Mouse (Mus musculus) midbrain, embryonic 15.5 days (tissue): Measurements from ENCODE around the gene Ablim2. TPM values are rescaled to one million over a fixed set of nuclear protein-coding genes. Genes with fewer than 3 reads are reported as not detected.

Experiments used
- ATAC-seq: fragments of 200-750 bp; cut with Nextera tagmentation; replicated peaks from 2 replicates; pipeline ENCODE4 v1.8.0; 2017; ENCODE audit warnings: moderate TSS enrichment
- H3K27ac ChIP-seq: fragments of 300-500 bp; sonication (generic); 2 replicates; pipeline ENCODE4 v1.5.1; 2015; ENCODE audit warnings: mild to moderate bottlenecking, inconsistent platforms
- H3K27me3 ChIP-seq: fragments of 300-500 bp; sonication (generic); replicated peaks from 2 replicates; pipeline ENCODE4 v1.6.1; 2015; ENCODE audit warnings: inconsistent platforms
- H3K36me3 ChIP-seq: fragments of 300-500 bp; sonication (generic); replicated peaks from 2 replicates; pipeline ENCODE4 v1.6.1; 2015; ENCODE audit warnings: inconsistent platforms
- H3K4me1 ChIP-seq: fragments of 300-500 bp; sonication (generic); 2 replicates; pipeline ENCODE4 v1.6.1; 2015; ENCODE audit warnings: inconsistent platforms
- H3K4me2 ChIP-seq: fragments of 300-500 bp; sonication (generic); 2 replicates; pipeline ENCODE4 v1.6.1; 2015; ENCODE audit warnings: inconsistent platforms, mild to moderate bottlenecking, moderate library complexity
- H3K4me3 ChIP-seq: fragments of 300-500 bp; sonication (generic); 2 replicates; pipeline ENCODE4 v1.5.1; 2015; ENCODE audit warnings: mild to moderate bottlenecking, inconsistent platforms
- H3K9ac ChIP-seq: fragments of 300-500 bp; sonication (generic); 2 replicates; pipeline ENCODE4 v1.6.1; 2015; ENCODE audit warnings: mild to moderate bottlenecking, inconsistent platforms
- H3K9me3 ChIP-seq: fragments of 300-500 bp; sonication (generic); 2 replicates; pipeline ENCODE4 v1.6.1; 2016; ENCODE audit warnings: inconsistent platforms
- WGBS: fragments of 180-500 bp; shearing (Covaris S2); methylation state at CpG from one replicate; pipeline ENCODE4 v1.1.7; 2015; ENCODE audit warnings: mixed read lengths; 5-methylcytosine and 5-hydroxymethylcytosine counted together
- polyA plus RNA-seq: library from polyadenylated mRNA; unstranded; fragments of >200 nt; fragmentation: Nextera tagmentation; extraction: Ambion mirVana; gene quantifications from 2 replicates; pipeline ENCODE4 v1.2.1, GENCODE M21; 2015

Ablim2 gene
- polyA plus RNA-seq, 1 experiment from 2014 or later = 25.7 TPM

DNA sequence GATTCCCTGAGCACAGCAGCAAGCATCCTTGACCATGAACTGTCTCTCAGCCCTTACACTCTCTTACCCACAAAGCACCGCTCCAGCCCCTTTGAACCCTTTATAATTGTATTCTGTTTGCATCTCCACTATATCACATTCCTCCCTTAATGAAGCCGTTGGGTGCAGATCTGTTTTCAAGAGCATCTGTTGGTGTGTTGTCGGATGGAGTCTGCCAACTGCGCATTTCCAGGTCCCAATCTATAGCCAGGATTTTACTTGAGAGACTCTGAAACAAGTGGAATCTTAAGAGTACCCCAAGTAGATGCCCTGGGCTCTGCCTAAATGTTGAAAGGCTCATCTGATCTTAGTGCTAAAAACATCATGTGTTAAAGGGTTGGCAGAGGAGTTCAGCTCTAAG lies 138.9 kb downstream of the Ablim2 start:
- Histone ChIP-seq H3K36me3 (no peaks in the 10 kb centered on the region), H3K27ac (no peak overlapping the region), H3K9ac (no peak overlapping the region), H3K4me2 (peak overlapping the region; percentile 93), H3K4me1 (peaks cover 73% of the 10 kb centered on the region), H3K27me3 (no peaks in the 10 kb centered on the region), H3K4me3 (no peak overlapping the region), H3K9me3 (no peaks in the 10 kb centered on the region)
- WGBS = 60% methylated on average over 4 of the region's 4 CpGs
- no peak for ATAC-seq

DNA sequence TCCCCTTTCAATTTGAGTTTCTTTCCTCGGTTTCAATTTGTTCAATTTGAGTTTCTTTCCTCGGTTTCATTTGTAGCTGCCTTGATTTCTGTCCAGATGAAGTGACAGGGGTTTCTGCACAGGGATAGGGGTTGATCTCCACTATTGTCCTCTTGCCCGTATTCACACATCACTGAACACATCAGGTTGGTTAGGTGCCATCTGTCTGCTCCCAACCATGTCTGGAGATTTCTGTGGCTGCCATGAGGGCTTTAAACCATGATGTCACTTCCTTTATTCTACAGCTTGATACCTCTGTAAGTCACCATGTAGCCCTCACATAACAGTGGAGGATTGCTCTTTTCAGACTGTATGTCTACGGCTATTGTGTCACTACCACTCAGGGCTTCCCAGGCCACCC lies 139.5 kb downstream of the Ablim2 start:
- H3K9me3 ChIP-seq = no peaks in the 10 kb centered on the region
- no peaks in the 10 kb centered on the region for H3K27me3 ChIP-seq
- 63% methylated on average over 4 of the region's 4 CpGs for WGBS
- H3K9ac ChIP-seq = no peak overlapping the region
- no peaks in the 10 kb centered on the region for H3K36me3 ChIP-seq
- H3K4me1 ChIP-seq = peaks cover 73% of the 10 kb centered on the region
- no peak overlapping the region for H3K27ac ChIP-seq
- no peak overlapping the region for H3K4me3 ChIP-seq
- peak overlapping the region; percentile 93; the same call in 1 of the 2 replicates for H3K4me2 ChIP-seq
- ATAC-seq = no peak

DNA sequence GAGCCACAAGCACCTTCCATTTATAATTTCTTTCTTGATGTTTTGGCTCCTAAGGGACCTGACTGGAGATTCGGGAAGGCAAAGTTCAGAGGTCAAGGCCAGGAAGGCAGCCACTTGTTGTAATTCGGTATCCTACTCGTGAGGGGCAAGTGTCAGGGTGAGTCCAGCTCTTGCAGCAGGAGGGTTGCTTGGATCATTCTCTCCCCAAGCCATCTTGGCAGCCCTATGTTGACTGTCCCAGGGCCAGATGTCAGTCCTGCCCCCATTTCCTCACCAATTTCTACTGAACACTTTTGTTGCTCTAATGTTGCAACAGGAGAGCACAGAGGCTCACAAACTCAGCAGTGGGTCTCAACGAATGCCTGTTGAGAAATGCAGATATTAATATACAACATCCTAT lies 140.4 kb downstream of the Ablim2 start:
- Histone ChIP-seq H3K9me3 (no peaks in the 10 kb centered on the region), H3K27ac (no peak overlapping the region), H3K4me2 (no peak overlapping the region), H3K36me3 (no peaks in the 10 kb centered on the region), H3K9ac (no peak overlapping the region), H3K4me3 (no peak overlapping the region), H3K27me3 (no peaks in the 10 kb centered on the region), H3K4me1 (peaks cover 66% of the 10 kb centered on the region)
- WGBS = 76% methylated on average over 4 of the region's 4 CpGs
- ATAC-seq = no peak

DNA sequence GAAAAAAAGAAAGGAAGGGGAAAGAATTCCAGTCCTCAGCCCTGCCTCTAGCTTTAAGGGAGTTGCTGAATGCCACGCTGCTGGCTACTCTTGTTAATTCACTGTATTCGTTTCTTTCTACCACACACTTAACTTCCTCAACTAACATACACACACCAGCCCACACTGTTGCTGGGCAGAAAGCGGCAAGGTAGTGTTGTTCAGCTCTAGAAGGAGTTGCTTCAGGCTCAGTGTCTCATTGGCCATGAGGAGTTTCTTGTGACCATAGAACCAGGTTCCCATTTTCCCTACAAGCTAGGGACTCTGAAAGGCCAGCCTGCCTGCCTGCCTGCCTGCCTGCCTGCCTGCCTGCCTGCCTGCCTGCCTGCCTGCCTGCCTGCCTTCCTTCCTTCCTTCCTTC lies 141.3 kb downstream of the Ablim2 start:
- H3K4me1 ChIP-seq = peaks cover 69% of the 10 kb centered on the region
- H3K27me3 ChIP-seq = no peaks in the 10 kb centered on the region
- H3K27ac ChIP-seq = no peak overlapping the region
- no peaks in the 10 kb centered on the region for H3K36me3 ChIP-seq
- WGBS = 89% methylated on average over 3 of the region's 3 CpGs
- no peak overlapping the region for H3K9ac ChIP-seq
- no peaks in the 10 kb centered on the region for H3K9me3 ChIP-seq
- no peak overlapping the region for H3K4me2 ChIP-seq
- no peak overlapping the region for H3K4me3 ChIP-seq
- ATAC-seq = no peak

DNA sequence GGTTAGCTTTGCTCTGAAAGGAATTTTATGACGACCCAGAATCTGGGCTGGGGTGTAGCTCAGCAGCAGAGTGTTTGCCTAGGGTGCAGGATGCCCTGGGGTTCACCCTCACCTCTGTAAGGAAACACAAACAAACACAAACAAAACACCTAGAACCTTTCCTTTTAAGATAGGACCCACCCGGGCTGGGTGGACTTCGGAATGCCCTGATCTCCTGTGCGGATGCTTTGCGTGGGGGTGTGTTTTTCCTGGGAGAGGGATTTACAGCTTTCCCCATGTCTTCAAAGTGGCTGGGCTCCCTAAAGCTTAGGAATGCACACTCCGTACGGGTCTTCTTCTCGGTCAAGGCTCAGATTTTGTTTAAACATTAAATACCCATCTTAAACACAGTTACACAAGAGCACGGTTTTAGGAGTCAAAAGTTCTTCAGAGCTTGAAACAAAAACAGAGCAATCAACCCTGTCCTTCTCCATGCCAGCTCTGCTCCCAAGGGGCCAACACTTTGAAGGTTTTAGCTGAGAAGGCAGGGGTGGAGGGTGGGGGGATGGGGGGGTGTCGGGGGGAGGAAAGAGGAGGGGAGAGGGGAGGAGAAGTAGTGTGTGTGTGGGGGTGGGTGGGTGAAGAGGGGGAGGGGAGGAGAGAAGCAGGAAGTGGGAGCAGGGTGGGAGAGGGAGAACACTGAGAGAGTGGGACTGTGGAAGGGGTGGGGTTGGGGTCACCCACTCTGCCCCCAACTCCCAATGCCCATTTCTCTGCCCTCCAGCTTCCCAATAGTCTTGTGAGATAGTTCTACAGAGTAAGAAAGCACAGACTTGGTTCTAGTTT lies 142.9 kb downstream of the Ablim2 start:
- Histone ChIP-seq H3K27ac (no peak overlapping the region), H3K9me3 (no peaks in the 10 kb centered on the region), H3K9ac (no peak overlapping the region), H3K4me2 (no peak overlapping the region), H3K4me3 (no peak overlapping the region), H3K27me3 (no peaks in the 10 kb centered on the region), H3K4me1 (peaks cover 72% of the 10 kb centered on the region), H3K36me3 (no peaks in the 10 kb centered on the region)
- no peak for ATAC-seq
- 15% methylated on average over 10 of the region's 10 CpGs for WGBS

DNA sequence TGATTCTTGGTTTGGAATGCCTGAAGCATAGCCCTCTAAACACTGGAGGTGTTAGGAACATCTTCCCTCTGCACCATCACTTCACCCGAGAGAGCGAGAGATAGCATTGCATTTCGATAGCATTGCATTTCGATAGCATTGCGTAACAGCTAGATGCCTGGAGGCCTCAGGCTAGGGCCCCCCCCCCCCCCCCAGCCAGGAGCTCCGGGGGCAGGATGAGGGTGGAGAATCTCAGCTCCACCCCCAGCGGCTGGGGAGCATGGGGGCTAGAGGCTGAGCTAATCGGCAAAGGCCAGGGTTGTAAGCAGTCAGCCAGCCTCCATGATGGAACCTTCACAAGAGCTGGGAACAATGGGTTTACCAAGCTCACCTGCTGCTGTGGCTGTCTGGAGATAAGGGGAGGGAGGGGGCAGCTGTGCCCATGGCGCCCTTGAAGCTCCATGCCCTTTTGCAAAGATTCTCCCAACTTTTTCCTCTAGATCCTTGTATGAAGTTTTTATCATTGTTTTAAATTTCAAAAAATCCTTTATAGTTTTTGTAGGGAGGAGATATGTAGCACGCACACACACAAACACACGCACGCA lies 143.6 kb downstream of the Ablim2 start:
- Histone ChIP-seq H3K4me1 (peaks cover 67% of the 10 kb centered on the region), H3K4me3 (no peak overlapping the region), H3K36me3 (no peaks in the 10 kb centered on the region), H3K9me3 (no peaks in the 10 kb centered on the region), H3K27ac (no peak overlapping the region), H3K9ac (no peak overlapping the region), H3K27me3 (no peaks in the 10 kb centered on the region), H3K4me2 (peak overlapping the region; percentile 12; the same call in 1 of the 2 replicates)
- 0 out of 2 replicates have a peak, but pooled peaks have one; percentile 35 for ATAC-seq
- 42% methylated on average over 12 of the region's 12 CpGs for WGBS

DNA sequence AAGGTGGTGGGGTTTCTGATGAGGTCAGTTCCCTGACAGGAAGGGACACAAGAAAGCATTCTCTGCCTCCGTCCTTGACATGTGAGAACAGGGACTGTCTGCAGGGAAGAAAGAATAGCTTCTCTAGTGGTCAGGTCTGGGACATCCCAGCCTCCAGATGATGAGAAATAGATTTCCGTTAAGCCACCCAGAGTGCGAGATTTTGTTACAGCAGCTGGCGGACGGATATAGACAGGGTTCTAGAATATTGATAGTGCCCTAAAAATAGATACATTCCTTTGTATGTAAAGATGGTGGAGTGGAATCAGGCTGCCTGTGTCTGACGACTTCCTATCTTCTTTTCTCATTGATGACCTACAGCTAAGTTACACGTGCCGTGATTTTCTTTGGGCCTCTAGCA lies 145.8 kb downstream of the Ablim2 start:
- H3K36me3 ChIP-seq = no peaks in the 10 kb centered on the region
- WGBS = 67% methylated on average over 8 of the region's 8 CpGs
- H3K27me3 ChIP-seq = no peaks in the 10 kb centered on the region
- H3K27ac ChIP-seq = no peak overlapping the region
- no peaks in the 10 kb centered on the region for H3K9me3 ChIP-seq
- ATAC-seq = no peak
- H3K4me3 ChIP-seq = no peak overlapping the region
- peaks cover 71% of the 10 kb centered on the region for H3K4me1 ChIP-seq
- no peak overlapping the region for H3K9ac ChIP-seq
- no peak overlapping the region for H3K4me2 ChIP-seq

DNA sequence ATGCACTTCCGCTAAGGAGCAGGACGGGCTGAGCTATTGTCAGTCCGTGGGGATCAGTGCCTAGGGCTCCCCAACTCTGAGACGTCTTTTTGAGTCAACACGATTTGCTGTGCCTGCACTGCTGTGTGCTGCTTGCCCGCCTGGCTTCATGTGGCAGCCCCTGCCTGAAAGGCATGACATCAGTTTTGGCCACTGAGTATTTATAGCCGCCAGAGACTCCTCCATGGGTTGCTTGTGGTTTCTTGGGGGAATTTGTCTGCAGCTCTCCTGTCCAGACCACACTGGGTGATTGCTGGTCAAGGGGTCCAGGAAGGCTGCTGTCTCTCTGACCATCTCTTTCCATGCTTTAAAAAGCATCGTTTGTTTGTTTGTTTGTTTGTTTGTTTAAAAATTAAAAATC lies 147.6 kb downstream of the Ablim2 start:
- ATAC-seq = no peak
- H3K36me3 ChIP-seq = no peaks in the 10 kb centered on the region
- H3K9ac ChIP-seq = no peak overlapping the region
- H3K27ac ChIP-seq = no peak overlapping the region
- H3K27me3 ChIP-seq = no peaks in the 10 kb centered on the region
- H3K4me2 ChIP-seq = no peak overlapping the region
- no peaks in the 10 kb centered on the region for H3K9me3 ChIP-seq
- 43% methylated on average over 8 of the region's 8 CpGs for WGBS
- peaks cover 74% of the 10 kb centered on the region for H3K4me1 ChIP-seq
- no peak overlapping the region for H3K4me3 ChIP-seq

DNA sequence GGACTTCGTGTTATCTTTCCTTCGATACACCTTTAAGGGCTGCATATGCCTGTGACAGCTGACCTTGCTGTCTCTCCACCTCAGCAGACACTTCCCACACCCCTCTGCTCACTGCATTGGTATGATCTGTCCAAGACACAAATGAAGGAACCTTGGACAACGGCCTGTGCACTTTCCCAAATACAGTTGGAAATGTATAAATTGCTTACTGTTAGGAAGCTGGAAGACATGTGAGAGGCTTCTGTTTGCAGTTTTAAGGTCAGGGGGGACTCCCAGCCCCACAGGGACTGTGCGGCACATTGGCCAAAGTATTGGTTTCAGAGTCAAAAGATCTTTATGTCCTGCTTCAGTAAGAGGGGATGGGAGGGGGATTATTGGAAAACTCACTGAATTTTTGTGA lies 149.4 kb downstream of the Ablim2 start:
- no peak for ATAC-seq
- Histone ChIP-seq H3K27ac (no peak overlapping the region), H3K4me2 (no peak overlapping the region), H3K4me1 (peaks cover 61% of the 10 kb centered on the region), H3K36me3 (no peaks in the 10 kb centered on the region), H3K9ac (no peak overlapping the region), H3K27me3 (no peaks in the 10 kb centered on the region), H3K9me3 (no peaks in the 10 kb centered on the region), H3K4me3 (no peak overlapping the region)
- WGBS = 84% methylated on average over 4 of the region's 4 CpGs

DNA sequence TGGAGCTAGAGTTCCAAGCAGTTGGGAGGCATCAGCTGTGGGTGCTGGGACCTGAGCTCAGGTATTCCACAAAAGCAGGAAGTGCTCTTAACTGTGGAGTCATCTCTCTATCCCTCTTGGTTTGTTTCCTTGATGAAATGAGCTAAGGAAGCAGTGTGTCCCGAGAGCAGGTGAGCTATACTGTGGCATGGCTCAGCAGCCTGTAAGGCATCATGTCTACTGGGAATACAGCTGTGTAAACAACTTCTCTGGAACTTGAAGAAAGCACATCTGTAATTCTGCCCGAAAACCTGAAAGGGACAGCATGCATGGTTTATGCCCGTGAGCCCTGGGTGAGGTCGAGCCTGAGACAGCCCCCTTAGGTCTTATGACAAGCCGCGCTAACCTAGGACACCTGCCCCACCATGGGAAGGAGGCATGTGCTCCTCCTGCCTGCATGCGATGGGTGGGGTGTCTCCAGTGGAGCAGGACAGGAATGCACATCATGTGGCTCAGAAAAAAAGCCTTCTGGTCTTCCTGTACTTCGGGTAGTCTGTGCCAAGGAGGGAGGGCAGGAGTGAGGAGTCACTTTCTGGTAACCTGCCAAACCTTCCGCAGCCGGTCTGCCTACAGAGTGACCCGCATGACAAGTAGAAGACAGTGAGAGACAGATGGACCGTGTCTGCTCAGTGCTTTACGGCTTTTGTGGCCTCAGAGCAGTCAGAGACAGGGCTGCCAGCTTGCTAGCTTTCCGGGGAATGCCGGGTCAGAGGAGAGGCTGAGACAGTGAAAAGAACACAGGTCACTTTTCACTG lies 150.2 kb downstream of the Ablim2 start:
- Histone ChIP-seq H3K27ac (peak overlapping the region; percentile 75), H3K9me3 (no peaks in the 10 kb centered on the region), H3K9ac (no peak overlapping the region), H3K4me1 (peaks cover 61% of the 10 kb centered on the region), H3K4me3 (no peak overlapping the region), H3K4me2 (peak overlapping the region; percentile 20; the same call in 1 of the 2 replicates), H3K36me3 (no peaks in the 10 kb centered on the region), H3K27me3 (no peaks in the 10 kb centered on the region)
- peak; percentile 82 for ATAC-seq
- WGBS = 20% methylated on average over 15 of the region's 15 CpGs

DNA sequence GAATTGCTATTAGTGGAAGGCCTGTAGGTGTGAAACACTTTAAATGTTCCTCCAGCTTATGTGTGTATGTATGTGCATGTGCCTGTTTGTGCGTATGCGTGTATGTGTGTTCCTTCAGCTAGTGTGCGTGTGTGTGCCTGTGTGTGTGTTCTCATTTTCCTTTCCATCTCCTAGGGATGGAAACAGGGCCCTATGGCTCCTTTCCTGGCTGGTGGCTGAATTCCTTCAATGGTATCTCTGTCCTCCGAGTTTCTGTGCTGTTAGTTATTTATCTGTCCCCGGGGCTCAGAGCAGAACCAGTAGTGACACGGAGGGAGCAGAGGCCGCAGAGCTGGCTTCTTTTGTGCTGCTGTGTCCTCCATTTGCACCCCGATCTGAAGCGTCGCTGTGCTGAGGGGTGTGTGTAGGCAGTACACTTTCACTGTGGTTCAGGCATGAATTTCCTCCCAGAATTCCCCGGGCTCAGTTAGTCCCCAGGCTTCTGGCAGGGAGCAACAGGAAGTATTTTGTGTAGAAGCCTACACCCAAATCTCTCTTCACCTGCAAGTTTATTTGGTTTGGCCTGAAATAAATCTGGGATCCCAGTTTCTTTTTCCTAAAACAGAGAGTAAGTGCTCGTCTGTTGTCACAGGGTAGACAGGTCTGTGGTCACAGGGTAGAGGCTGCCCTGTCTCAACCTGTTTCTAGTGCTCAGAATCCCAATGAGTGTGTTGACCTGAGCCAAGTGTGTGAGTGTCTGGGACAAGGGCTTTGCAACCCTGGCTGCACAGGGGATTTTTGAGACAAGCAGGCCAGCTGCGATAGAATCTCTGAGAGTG lies 151.2 kb downstream of the Ablim2 start:
- ATAC-seq = no peak
- 62% methylated on average over 13 of the region's 13 CpGs for WGBS
- Histone ChIP-seq H3K4me2 (0 out of 2 replicates have a peak overlapping the region, but pooled peaks have one; percentile 20), H3K27me3 (no peaks in the 10 kb centered on the region), H3K9ac (no peak overlapping the region), H3K4me1 (peaks cover 59% of the 10 kb centered on the region), H3K36me3 (no peaks in the 10 kb centered on the region), H3K9me3 (no peaks in the 10 kb centered on the region), H3K4me3 (no peak overlapping the region), H3K27ac (peak overlapping the region; percentile 75)
